Comparison of ENCODE assay signal across 27 mouse cellular contexts in the genomic region with DNA sequence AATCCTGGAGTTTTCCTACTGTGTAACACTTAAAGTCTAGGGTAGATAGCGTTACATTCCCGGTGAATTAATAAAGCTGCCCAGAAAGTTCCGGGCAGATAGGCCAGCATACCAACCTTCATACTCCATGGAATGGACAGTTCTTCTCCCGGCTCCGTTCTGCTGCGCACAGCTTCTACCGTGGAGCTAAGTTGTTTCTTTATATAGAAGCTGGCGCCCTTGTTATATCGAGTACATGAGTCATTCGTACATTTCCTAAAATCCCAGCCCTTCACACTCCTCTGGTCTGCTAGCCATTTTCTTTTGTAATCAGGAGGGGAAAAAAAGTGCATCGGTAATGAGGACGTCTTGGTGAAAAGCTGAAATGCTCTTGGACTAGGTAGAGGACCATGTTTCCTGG. TPM values are rescaled to one million over a fixed set of nuclear protein-coding genes. Genes with fewer than 3 reads are reported as not detected.
DNase-seq lines count a peak whose midpoint lies in the region; ATAC-seq and TF ChIP-seq lines count a peak whose summit lies in the region.
"Had no signal": no experiment of that assay in that cellular context is flagged by ENCODE, and none has a peak within 500 bp of the region (broad histone marks: within the 10 kb centered on the region; RNA-seq: fewer than 3 reads in every experiment).

No protein-coding gene starts in this region.

- 39% methylated on average over 12 of the region's 12 CpGs for WGBS in heart, embryonic 12.5 days
- WGBS in heart, postnatal 0 days = 24% methylated on average over 12 of the region's 12 CpGs
- 48% methylated on average over 12 of the region's 12 CpGs for WGBS in lung, embryonic 15.5 days
- 89% methylated on average over 12 of the region's 12 CpGs for WGBS in hindbrain, postnatal 0 days

- peak overlapping the region; percentile 12; the same call in 1 of the 2 replicates for H3K4me2 ChIP-seq in heart, embryonic 12.5 days
- peak overlapping the region; percentile 24; the same call in 1 of the 2 replicates for H3K4me2 ChIP-seq in heart, postnatal 0 days (ENCODE audit: low read depth, low read length)
- H3K4me2 ChIP-seq in lung, embryonic 15.5 days = no peak overlapping the region
- no peak overlapping the region for H3K4me2 ChIP-seq in hindbrain, postnatal 0 days (ENCODE audit: low read depth, low read length)
- H3K4me2 ChIP-seq: intestine, embryonic 15.5 days; midbrain, embryonic 11.5 days had no signal

- H3K27ac ChIP-seq in heart, embryonic 12.5 days (ENCODE audit: poor library complexity, severe bottlenecking) = peak overlapping the region; percentile 70
- peak overlapping the region; percentile 84 for H3K27ac ChIP-seq in heart, postnatal 0 days (ENCODE audit: low read depth)
- peak overlapping the region; percentile 65 for H3K27ac ChIP-seq in lung, embryonic 15.5 days
- H3K27ac ChIP-seq in cortical plate, adult 2 months (ENCODE audit: insufficient read depth, low read length) = 0 out of 2 replicates have a peak overlapping the region, but pooled peaks have one; percentile 38
- no peak overlapping the region for H3K27ac ChIP-seq in hindbrain, postnatal 0 days
- H3K27ac ChIP-seq: intestine, embryonic 15.5 days; liver, embryonic 14.5 days had no signal

- peaks cover 49% of the 10 kb centered on the region for H3K4me1 ChIP-seq in heart, embryonic 12.5 days (replicated peaks)
- peaks cover 43% of the 10 kb centered on the region for H3K4me1 ChIP-seq in heart, postnatal 0 days (ENCODE audit: control insufficient read depth, insufficient read depth)
- H3K4me1 ChIP-seq in lung, embryonic 15.5 days = peaks cover 72% of the 10 kb centered on the region
- peaks cover 8% of the 10 kb centered on the region; the same call in 1 of the 2 replicates for H3K4me1 ChIP-seq in cortical plate, adult 2 months (ENCODE audit: control insufficient read depth, insufficient read depth, low read length)
- H3K4me1 ChIP-seq in hindbrain, postnatal 0 days (ENCODE audit: insufficient read depth, low read length) = no peaks in the 10 kb centered on the region
- H3K4me1 ChIP-seq: intestine, embryonic 15.5 days had no signal

- TF ChIP-seq POLR2A in cortical plate, adult 2 months (IDR thresholded peaks at IDR 0.05; ENCODE audit: extremely low read depth, insufficient read depth, low read length) = no peak

- no peak for DNase-seq in heart, adult 9 months (ENCODE audit: low spot score in 2 of 2)
- peak; percentile 87 for DNase-seq in heart, postnatal 0 days (ENCODE audit: low spot score)
- DNase-seq in heart, postnatal 14 days = no peak
- DNase-seq in lung, postnatal 10 days = no peak
- DNase-seq in hindbrain, postnatal 0 days (ENCODE audit: low spot score) = no peak
- DNase-seq: adrenal gland, postnatal 25 days; cerebellum, adult 18-20 months; cerebellum, postnatal 10 days; gastrocnemius, postnatal 14 days; kidney, adult 2 months; kidney, postnatal 36 days; layer of hippocampus, postnatal 36 days; liver; lung, postnatal 14 days; right cerebral cortex, adult 18-20 months; spleen, adult 18-20 months; thymus, postnatal 14 days had no signal

- intact Hi-C loops in heart, postnatal 14 days (cut with DNase I) = no loop called here

- H3K36me3 ChIP-seq in heart, embryonic 12.5 days = no peaks in the 10 kb centered on the region
- H3K36me3 ChIP-seq in heart, postnatal 0 days (replicated peaks; ENCODE audit: control insufficient read depth, insufficient read depth, low read length) = no peaks in the 10 kb centered on the region
- H3K36me3 ChIP-seq in lung, embryonic 15.5 days = no peaks in the 10 kb centered on the region
- no peaks in the 10 kb centered on the region for H3K36me3 ChIP-seq in hindbrain, postnatal 0 days (ENCODE audit: insufficient read depth, low read length)
- H3K36me3 ChIP-seq: intestine, embryonic 15.5 days had no signal

- H3K27me3 ChIP-seq in heart, embryonic 12.5 days (replicated peaks) = no peaks in the 10 kb centered on the region
- H3K27me3 ChIP-seq in heart, postnatal 0 days (ENCODE audit: control insufficient read depth, insufficient read depth, low read length) = no peaks in the 10 kb centered on the region
- H3K27me3 ChIP-seq in lung, embryonic 15.5 days = no peaks in the 10 kb centered on the region
- H3K27me3 ChIP-seq in hindbrain, postnatal 0 days (ENCODE audit: insufficient read depth, low read length) = no peaks in the 10 kb centered on the region
- H3K27me3 ChIP-seq: intestine, embryonic 15.5 days had no signal

- no peak for TF ChIP-seq CTCF in heart, postnatal 0 days (IDR thresholded peaks at IDR 0.05; ENCODE audit: low read depth)
- TF ChIP-seq CTCF in cortical plate, adult 2 months (IDR thresholded peaks at IDR 0.05; ENCODE audit: extremely low read depth, insufficient read depth, low read length) = no peak
- TF ChIP-seq CTCF in hindbrain, postnatal 0 days (IDR thresholded peaks at IDR 0.05; ENCODE audit: low read depth) = no peak

- no peak for ATAC-seq in heart, embryonic 12.5 days (ENCODE audit: insufficient number of reproducible peaks, low FRiP score)
- ATAC-seq in heart, postnatal 0 days (ENCODE audit: insufficient read depth, low read depth) = peak; percentile 65
- no peak for ATAC-seq in lung, embryonic 15.5 days (ENCODE audit: borderline replicate concordance, extremely low read depth, low FRiP score, low TSS enrichment)
- ATAC-seq in hindbrain, postnatal 0 days = no peak
- ATAC-seq: forebrain, embryonic 16.5 days; hindbrain, embryonic 16.5 days; intestine, embryonic 15.5 days; midbrain, embryonic 16.5 days had no signal

- no peaks in the 10 kb centered on the region for H3K9me3 ChIP-seq in heart, embryonic 12.5 days (replicated peaks)
- H3K9me3 ChIP-seq in heart, postnatal 0 days (replicated peaks; ENCODE audit: control insufficient read depth, low read length) = no peaks in the 10 kb centered on the region
- H3K9me3 ChIP-seq in lung, embryonic 15.5 days = no peaks in the 10 kb centered on the region
- H3K9me3 ChIP-seq in hindbrain, postnatal 0 days (ENCODE audit: low read length) = no peaks in the 10 kb centered on the region
- H3K9me3 ChIP-seq: intestine, embryonic 15.5 days had no signal

- no peak overlapping the region for H3K9ac ChIP-seq in heart, embryonic 12.5 days
- H3K9ac ChIP-seq in heart, postnatal 0 days (replicated peaks; ENCODE audit: low read depth, low read length) = no peak overlapping the region
- H3K9ac ChIP-seq in lung, embryonic 15.5 days = no peak overlapping the region
- H3K9ac ChIP-seq in hindbrain, postnatal 0 days (replicated peaks; ENCODE audit: low read length) = no peak overlapping the region
- H3K9ac ChIP-seq: intestine, embryonic 15.5 days; liver, embryonic 14.5 days had no signal

- no peak for TF ChIP-seq EP300 in heart, postnatal 0 days (IDR thresholded peaks at IDR 0.05; ENCODE audit: low read depth)

- no peak overlapping the region for H3K4me3 ChIP-seq in heart, embryonic 12.5 days
- H3K4me3 ChIP-seq in heart, postnatal 0 days (ENCODE audit: low read depth, low read length) = no peak overlapping the region
- H3K4me3 ChIP-seq in lung, embryonic 15.5 days = no peak overlapping the region
- no peak overlapping the region for H3K4me3 ChIP-seq in cortical plate, adult 2 months (ENCODE audit: insufficient read depth, low read length)
- no peak overlapping the region for H3K4me3 ChIP-seq in hindbrain, postnatal 0 days (ENCODE audit: low read length)
- H3K4me3 ChIP-seq: erythroblast, embryonic 14.5 days; intestine, embryonic 15.5 days had no signal

RNA-seq across cellular contexts. Expression of a gene that starts 7.0 kb away (rescaled TPM):
- polyA plus RNA-seq in heart, embryonic 12.5 days (2016; fragmentation: Nextera tagmentation; extraction: Ambion mirVana) = 107 TPM in 2 replicates
- 22.8 and 24.5 TPM in 2 replicates for total RNA-seq in heart, postnatal 0 days (2014; rRNA removed; ENCODE audit: low replicate concordance)
- polyA plus RNA-seq in heart, postnatal 0 days (2015; fragmentation: Nextera tagmentation; extraction: Ambion mirVana) = 61.9 and 67.8 TPM in 2 replicates
- total RNA-seq in heart, postnatal 14 days (2021) = 10 to 100 TPM; 27.7 to 33.0 TPM
- 150 and 154 TPM in 2 replicates for polyA plus RNA-seq in lung, embryonic 15.5 days (2015; fragmentation: Nextera tagmentation; extraction: Ambion mirVana)
- polyA plus RNA-seq in cortical plate, adult 2 months (2012; rRNA removed) = 119 and 124 TPM in 2 replicates
- total RNA-seq in hindbrain, postnatal 0 days (2014; rRNA removed) = 5.9 and 7.2 TPM in 2 replicates
- 16.7 and 17.1 TPM in 2 replicates for polyA plus RNA-seq in hindbrain, postnatal 0 days (2015; fragmentation: Nextera tagmentation; extraction: Ambion mirVana)
- polyA plus RNA-seq: erythroblast, embryonic 14.5 days had no signal

Comparison
In these comparisons a context has a peak if more than half of its experiments do, and no peak if none do; other contexts are left out.
1. H3K4me2 ChIP-seq: peak in heart, embryonic 12.5 days (single experiment) and heart, postnatal 0 days (single experiment); none in lung, embryonic 15.5 days (single experiment) and hindbrain, postnatal 0 days (single experiment).